Mouse (Mus musculus): ENCODE measurements around the gene Trpv4.

Gene Trpv4

GRCm38 (mm10) chr5:114667228-114667856 is 9.1 kb upstream of the Trpv4 start:
- peak; percentile 98 for DNase-seq (ENCODE audit: low read depth, low spot score)

- DNase-seq (ENCODE audit: low read depth, low spot score): no peak
These were observed 8.4 kb upstream of the Trpv4 start for GRCm38 (mm10) chr5:114666659-114667058.

- no peak for DNase-seq (ENCODE audit: low read depth, low spot score)
These were observed 6.5 kb upstream of the Trpv4 start for GRCm38 (mm10) chr5:114664750-114665149.

GRCm38 (mm10) chr5:114664139-114664538 is 5.9 kb upstream of the Trpv4 start:
- no peak for DNase-seq (ENCODE audit: low read depth, low spot score)

- DNase-seq (ENCODE audit: low read depth, low spot score): no peak
These were observed 2.8 kb upstream of the Trpv4 start for GRCm38 (mm10) chr5:114661029-114661428.

GRCm38 (mm10) chr5:114657426-114657825 is 795 bp downstream of the Trpv4 start:
- no peak for DNase-seq (ENCODE audit: low read depth, low spot score)

- no peak for DNase-seq (ENCODE audit: low read depth, low spot score)
These were observed 1.9 kb downstream of the Trpv4 start for GRCm38 (mm10) chr5:114656305-114656704.

GRCm38 (mm10) chr5:114655721-114656120 is 2.5 kb downstream of the Trpv4 start:
- no peak for DNase-seq (ENCODE audit: low read depth, low spot score)

GRCm38 (mm10) chr5:114653656-114654437 is 4.4 kb downstream of the Trpv4 start:
- DNase-seq (ENCODE audit: low read depth, low spot score): no peak

- DNase-seq (ENCODE audit: low read depth, low spot score): no peak
These were observed 6.8 kb downstream of the Trpv4 start for GRCm38 (mm10) chr5:114651449-114651848.

- no peak for DNase-seq (ENCODE audit: low read depth, low spot score)
These were observed 7.2 kb downstream of the Trpv4 start for GRCm38 (mm10) chr5:114651002-114651401.

GRCm38 (mm10) chr5:114648728-114649311 is 9.4 kb downstream of the Trpv4 start:
- DNase-seq (ENCODE audit: low read depth, low spot score): no peak

- peak; percentile 54 for DNase-seq (ENCODE audit: low read depth, low spot score)
These were observed 10.8 kb downstream of the Trpv4 start for GRCm38 (mm10) chr5:114647211-114647974.

GRCm38 (mm10) chr5:114645916-114646315 is 12.3 kb downstream of the Trpv4 start:
- no peak for DNase-seq (ENCODE audit: low read depth, low spot score)

- DNase-seq (ENCODE audit: low read depth, low spot score): no peak
These were observed 13.3 kb downstream of the Trpv4 start for GRCm38 (mm10) chr5:114644918-114645317.

- DNase-seq (ENCODE audit: low read depth, low spot score): no peak
These were observed 17.4 kb downstream of the Trpv4 start for GRCm38 (mm10) chr5:114640809-114641208.

GRCm38 (mm10) chr5:114639645-114639957 is 18.6 kb downstream of the Trpv4 start:
- no peak for DNase-seq (ENCODE audit: low read depth, low spot score)

- peak; percentile 91 for DNase-seq (ENCODE audit: low read depth, low spot score)
These were observed 19.2 kb downstream of the Trpv4 start for GRCm38 (mm10) chr5:114638769-114639644.

- DNase-seq (ENCODE audit: low read depth, low spot score): no peak
These were observed 22.1 kb downstream of the Trpv4 start for GRCm38 (mm10) chr5:114636091-114636490.

- DNase-seq (ENCODE audit: low read depth, low spot score): no peak
These were observed 26.9 kb downstream of the Trpv4 start for GRCm38 (mm10) chr5:114631336-114631735.

GRCm38 (mm10) chr5:114625590-114625989 is 32.6 kb downstream of the Trpv4 start:
- DNase-seq (ENCODE audit: low read depth, low spot score): peak; percentile 57
